Comparison of ENCODE assay signal across 8 mouse cellular contexts in the genomic region with DNA sequence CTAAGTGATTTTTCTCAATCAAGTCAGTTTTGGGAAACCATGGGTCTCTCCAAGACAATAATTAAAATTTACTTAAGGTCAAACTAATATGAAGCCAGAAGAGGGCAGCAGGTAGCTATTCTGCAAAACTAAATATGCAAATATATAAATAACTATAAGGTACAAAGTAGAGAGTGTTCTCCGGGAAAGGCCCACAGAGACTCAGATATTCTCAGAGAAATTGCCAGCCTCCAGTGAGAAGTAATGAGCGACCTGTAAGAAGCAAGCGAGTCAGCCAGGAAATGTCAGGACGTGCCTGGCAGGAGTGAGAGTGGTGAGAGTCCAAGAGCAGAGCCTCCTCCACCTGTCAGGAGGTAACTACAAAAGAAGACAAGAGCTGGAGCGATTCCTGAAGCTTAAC. TPM values are rescaled to one million over a fixed set of nuclear protein-coding genes. Genes with fewer than 3 reads are reported as not detected.
DNase-seq lines count a peak whose midpoint lies in the region; ATAC-seq and TF ChIP-seq lines count a peak whose summit lies in the region.
"Had no signal": no experiment of that assay in that cellular context is flagged by ENCODE, and none has a peak within 500 bp of the region (broad histone marks: within the 10 kb centered on the region; RNA-seq: fewer than 3 reads in every experiment).

No protein-coding gene starts in this region.

- WGBS in lung, embryonic 14.5 days = 38% methylated on average over 5 of the region's 5 CpGs
- 36% methylated on average over 5 of the region's 5 CpGs for WGBS in embryonic facial prominence, embryonic 14.5 days
- 32% methylated on average over 5 of the region's 5 CpGs for WGBS in midbrain, embryonic 15.5 days

- no peak overlapping the region for H3K27ac ChIP-seq in lung, embryonic 14.5 days (ENCODE audit: low read depth)
- 0 out of 2 replicates have a peak overlapping the region, but pooled peaks have one; percentile 39 for H3K27ac ChIP-seq in embryonic facial prominence, embryonic 14.5 days (replicated peaks; ENCODE audit: low read depth, low read length)
- no peak overlapping the region for H3K27ac ChIP-seq in midbrain, embryonic 15.5 days

- H3K4me1 ChIP-seq in lung, embryonic 14.5 days (ENCODE audit: insufficient read depth) = no peaks in the 10 kb centered on the region
- H3K4me1 ChIP-seq in embryonic facial prominence, embryonic 14.5 days (ENCODE audit: control insufficient read depth, insufficient read depth, low read length) = peaks cover 34% of the 10 kb centered on the region
- peaks cover 9% of the 10 kb centered on the region for H3K4me1 ChIP-seq in midbrain, embryonic 15.5 days

- DNase-seq in lung, embryonic 14.5 days = peak; percentile 76
- no peak for DNase-seq in lung, postnatal 14 days
- DNase-seq in adipocyte (ENCODE audit: low spot score) = peak; percentile 63
- DNase-seq in embryonic facial prominence, embryonic 14.5 days (ENCODE audit: low spot score) = peak; percentile 65
- no peak for DNase-seq in left cerebral cortex, adult 11 months (ENCODE audit: low spot score)
- no peak for DNase-seq in left cerebral cortex, postnatal 14 days (ENCODE audit: low spot score in 2 of 2)
- DNase-seq: layer of hippocampus, postnatal 36 days had no signal

- intact Hi-C loops in left cerebral cortex, postnatal 14 days (cut with DNase I) = loop anchor here (5.0 kb wide), 2 partner anchors 36 to 86 kb away; no protein-coding TSS in a partner anchor

- no peaks in the 10 kb centered on the region for H3K9me3 ChIP-seq in lung, embryonic 14.5 days (ENCODE audit: low read depth, low read length)
- H3K9me3 ChIP-seq in embryonic facial prominence, embryonic 14.5 days (ENCODE audit: control insufficient read depth, low read length) = no peaks in the 10 kb centered on the region
- H3K9me3 ChIP-seq in midbrain, embryonic 15.5 days = no peaks in the 10 kb centered on the region

- H3K27me3 ChIP-seq in lung, embryonic 14.5 days (ENCODE audit: insufficient read depth, low read length) = no peaks in the 10 kb centered on the region
- H3K27me3 ChIP-seq in embryonic facial prominence, embryonic 14.5 days (replicated peaks; ENCODE audit: control insufficient read depth, insufficient read depth, low read length) = no peaks in the 10 kb centered on the region
- H3K27me3 ChIP-seq in midbrain, embryonic 15.5 days (replicated peaks) = no peaks in the 10 kb centered on the region

- TF ChIP-seq CTCF in lung, embryonic 14.5 days (IDR thresholded peaks at IDR 0.05; ENCODE audit: low read depth) = peak; percentile 38; the same call in 1 of the 2 replicates

- no peaks in the 10 kb centered on the region for H3K36me3 ChIP-seq in lung, embryonic 14.5 days (ENCODE audit: insufficient read depth)
- H3K36me3 ChIP-seq in embryonic facial prominence, embryonic 14.5 days (ENCODE audit: control insufficient read depth, insufficient read depth, low read length) = no peaks in the 10 kb centered on the region
- no peaks in the 10 kb centered on the region for H3K36me3 ChIP-seq in midbrain, embryonic 15.5 days (replicated peaks)

- no peak overlapping the region for H3K9ac ChIP-seq in lung, embryonic 14.5 days
- H3K9ac ChIP-seq in embryonic facial prominence, embryonic 14.5 days (ENCODE audit: low read depth, low read length) = no peak overlapping the region
- H3K9ac ChIP-seq in midbrain, embryonic 15.5 days = no peak overlapping the region

- peak; percentile 38; the same call in 1 of the 2 replicates for ATAC-seq in lung, embryonic 14.5 days (ENCODE audit: insufficient read depth)
- ATAC-seq in embryonic facial prominence, embryonic 14.5 days (ENCODE audit: low read depth) = peak; percentile 22; the same call in 1 of the 2 replicates
- ATAC-seq in midbrain, embryonic 15.5 days (replicated peaks) = peak; percentile 68

- H3K4me3 ChIP-seq in lung, embryonic 14.5 days (ENCODE audit: low read depth, low read length) = no peak overlapping the region
- H3K4me3 ChIP-seq in embryonic facial prominence, embryonic 14.5 days (ENCODE audit: low read depth, low read length) = no peak overlapping the region
- H3K4me3 ChIP-seq in midbrain, embryonic 15.5 days = no peak overlapping the region

- H3K4me2 ChIP-seq in lung, embryonic 14.5 days = no peak overlapping the region
- H3K4me2 ChIP-seq in embryonic facial prominence, embryonic 14.5 days (ENCODE audit: low read depth, low read length) = peak overlapping the region; percentile 34
- peak overlapping the region; percentile 10; the same call in 1 of the 2 replicates for H3K4me2 ChIP-seq in midbrain, embryonic 15.5 days

RNA-seq across cellular contexts. Expression of a gene that starts 39.0 kb away (rescaled TPM):
- polyA plus RNA-seq in lung, embryonic 14.5 days (2014; fragmentation: Nextera tagmentation; extraction: Ambion mirVana) = 11.9 and 13.3 TPM in 2 replicates
- 13.7 and 14.4 TPM in 2 replicates for polyA plus RNA-seq in embryonic facial prominence, embryonic 14.5 days (2014; fragmentation: Nextera tagmentation; extraction: Ambion mirVana)
- polyA plus RNA-seq in midbrain, embryonic 15.5 days (2015; fragmentation: Nextera tagmentation; extraction: Ambion mirVana) = 15.6 and 17.1 TPM in 2 replicates
- total RNA-seq in left cerebral cortex, postnatal 14 days (2021) = 10 to 100 TPM; 57.2 to 65.1 TPM

RNA-seq across cellular contexts. Expression of a gene that starts 39.1 kb away (rescaled TPM):
- 497 and 531 TPM in 2 replicates for polyA plus RNA-seq in lung, embryonic 14.5 days (2014; fragmentation: Nextera tagmentation; extraction: Ambion mirVana)
- 552 and 561 TPM in 2 replicates for polyA plus RNA-seq in embryonic facial prominence, embryonic 14.5 days (2014; fragmentation: Nextera tagmentation; extraction: Ambion mirVana)
- 501 and 507 TPM in 2 replicates for polyA plus RNA-seq in midbrain, embryonic 15.5 days (2015; fragmentation: Nextera tagmentation; extraction: Ambion mirVana)
- 100 to 1,000 TPM; 272 to 276 TPM for total RNA-seq in left cerebral cortex, postnatal 14 days (2021)

Comparison
In these comparisons a context has a peak if more than half of its experiments do, and no peak if none do; other contexts are left out.
1. DNase-seq: peak in lung, embryonic 14.5 days (single experiment), adipocyte (single experiment) and embryonic facial prominence, embryonic 14.5 days (single experiment); none in lung, postnatal 14 days (single experiment), left cerebral cortex, adult 11 months (single experiment) and left cerebral cortex, postnatal 14 days (0 of 2).
2. Peak in every context shown above with its lines, with median percentiles within 50 percentile points of each other: ATAC-seq.